Mouse (Mus musculus) mesoderm, embryonic 11.5 days (tissue): ENCODE data around the gene Sgf29.

Experiments
- DNase-seq: peaks from one replicate; pipeline ENCODE4 v3.0.0-alpha.2; 2012; ENCODE audit warnings: low read depth, low spot score

Gene Sgf29

GRCm38 (mm10) chr7:126704121-126704980 lies 55.2 kb downstream of the Sgf29 start:
- DNase-seq, result peak; percentile 76

DNA sequence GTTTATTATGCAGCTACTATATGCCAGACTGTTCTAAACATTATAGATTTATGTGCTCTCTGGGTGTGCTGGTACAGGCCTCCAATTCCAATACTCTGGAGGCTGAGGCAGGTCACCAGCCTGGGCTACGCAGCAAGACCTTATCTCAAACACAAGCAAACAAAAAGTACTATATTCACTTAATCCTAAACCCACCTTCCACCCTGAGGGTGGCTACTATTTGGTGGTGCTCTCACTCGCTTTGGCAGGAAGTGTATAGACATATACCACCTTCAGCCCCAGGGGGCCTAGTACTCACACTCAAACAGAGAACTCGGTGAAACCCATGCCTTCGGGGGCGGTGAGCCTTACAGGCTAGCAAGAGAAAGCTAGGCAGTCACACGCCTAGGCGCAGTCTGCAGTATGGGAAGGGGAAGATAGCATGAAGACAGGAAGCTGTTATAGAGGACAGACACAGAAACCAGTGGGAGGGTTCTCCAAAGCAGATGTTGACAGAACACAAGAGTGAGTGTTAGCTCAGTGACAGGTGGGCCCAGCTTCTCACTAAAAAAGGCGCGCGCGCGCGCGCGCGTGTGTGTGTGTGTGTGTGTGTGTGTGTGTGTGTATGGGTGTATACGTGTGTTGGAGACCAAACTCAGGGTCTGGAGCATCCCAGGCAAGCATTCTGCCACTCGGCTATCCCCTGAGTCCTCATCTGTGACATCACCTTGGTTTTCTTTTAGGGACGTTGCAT lies 58.5 kb downstream of the Sgf29 start, which contains the start of gene Coro1a:
Gene Coro1a, minus strand, starts transcription at position 346 of the 733 bp plus-strand sequence.
- no peak for DNase-seq

- no peak for DNase-seq
Observed at GRCm38 (mm10) chr7:126708175-126708952, 59.3 kb downstream of the Sgf29 start.

DNA sequence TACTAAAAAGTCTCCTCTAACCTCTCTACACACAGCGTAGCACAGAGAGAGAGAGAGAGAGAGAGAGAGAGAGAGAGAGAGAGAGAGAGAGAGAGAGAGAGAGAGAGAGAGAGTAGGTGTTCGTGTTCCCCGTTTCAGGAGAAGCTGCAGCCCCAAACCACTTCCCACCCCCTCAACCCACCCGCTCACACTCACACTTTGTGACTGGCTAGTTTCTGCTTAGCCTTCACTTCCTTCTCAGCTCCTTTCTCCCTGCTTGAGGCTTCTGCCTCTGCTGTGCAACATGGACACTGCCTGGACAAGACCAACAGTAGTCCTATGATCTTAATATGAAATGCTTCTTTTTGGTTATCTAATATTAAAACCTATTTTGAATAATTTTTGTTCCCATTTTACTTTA lies 61.2 kb downstream of the Sgf29 start:
- DNase-seq, result no peak

DNA sequence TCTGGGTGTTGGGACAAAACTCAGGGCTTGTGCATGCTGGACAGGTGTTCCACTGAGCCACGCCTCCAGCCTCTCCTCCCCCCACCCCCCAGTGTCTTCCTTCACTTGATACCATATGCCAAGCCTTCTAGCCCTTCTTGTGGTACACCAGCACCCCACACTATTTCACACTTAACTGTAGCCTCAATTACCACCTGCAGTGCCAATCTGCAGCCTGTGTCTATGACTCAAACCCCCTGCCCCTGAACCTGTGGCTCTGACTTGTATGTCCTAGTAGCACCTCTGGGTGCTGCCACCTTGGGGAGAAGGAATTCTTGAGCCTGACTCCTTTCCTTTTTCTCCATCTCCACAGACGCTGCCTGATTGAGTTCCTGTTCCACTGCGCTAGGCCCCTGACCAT lies 62.8 kb downstream of the Sgf29 start:
- DNase-seq, result no peak

DNA sequence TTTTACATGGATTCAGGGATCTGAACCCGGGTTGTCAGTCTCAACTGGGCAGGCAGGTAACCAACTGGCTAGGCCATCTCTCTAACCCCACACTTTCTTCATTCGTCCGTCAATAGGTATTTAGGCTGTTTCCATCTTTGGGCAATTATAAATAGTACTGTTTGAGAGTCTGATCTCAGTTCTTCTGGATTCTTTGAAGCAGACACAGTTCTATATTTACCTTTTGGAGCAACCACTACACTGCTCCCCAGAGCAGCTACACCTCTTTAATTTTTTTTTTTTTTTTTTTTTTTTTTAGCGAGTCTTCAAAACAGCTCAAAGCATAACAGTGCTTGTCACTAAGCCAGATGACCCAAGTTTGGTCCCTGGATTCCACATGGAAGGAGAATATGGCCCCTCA lies 66.6 kb downstream of the Sgf29 start:
- DNase-seq, result no peak

DNA sequence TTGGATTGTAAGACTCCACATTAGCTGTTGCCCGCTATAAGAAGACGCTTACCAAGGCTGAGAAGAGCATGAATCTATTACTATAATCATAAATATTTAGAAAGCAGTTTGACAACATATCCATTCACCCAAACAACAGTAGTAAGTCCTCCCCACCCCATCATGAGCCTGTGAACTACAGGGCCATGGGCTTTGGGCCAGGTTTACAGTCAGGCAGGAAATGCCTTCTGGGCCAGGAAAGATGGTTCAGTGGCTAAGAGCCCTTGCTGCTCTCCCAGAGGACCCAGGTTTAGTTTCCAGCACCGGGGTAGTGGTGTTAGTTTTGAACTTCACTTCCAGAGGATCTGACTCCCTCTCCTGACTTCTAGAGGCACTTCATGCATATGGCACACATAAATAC lies 68.5 kb downstream of the Sgf29 start:
- no peak for DNase-seq

- no peak for DNase-seq
Observed at GRCm38 (mm10) chr7:126718787-126719337, 69.8 kb downstream of the Sgf29 start.

DNA sequence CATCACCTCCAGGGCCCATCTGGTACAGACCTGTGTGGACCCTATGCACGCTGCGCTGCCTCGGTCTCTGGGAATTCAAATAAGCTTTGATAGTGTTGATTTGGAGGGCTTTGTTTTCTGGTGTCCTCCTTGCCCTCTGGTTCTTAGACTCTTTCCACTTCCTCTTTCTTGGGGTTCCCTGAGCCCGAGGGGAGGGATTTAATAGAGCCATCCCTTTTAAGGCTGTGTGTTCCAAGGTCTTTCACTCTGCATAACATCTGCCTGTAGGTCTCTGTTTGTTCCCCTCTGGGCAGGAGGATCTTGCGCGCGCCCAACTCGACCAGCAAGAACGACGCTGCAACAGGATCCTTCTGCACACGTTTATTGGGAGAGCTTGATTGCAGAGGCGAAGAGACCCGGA lies 72.5 kb downstream of the Sgf29 start:
- DNase-seq, result no peak
